Mouse (Mus musculus) embryonic stem cell, embryonic (primary cell): ENCODE measurements at regions not wholly inside any gene's neighbourhood (a gene's known extent, or its start where the extent isn't known, plus 50 kb on each side); places are given as distances from the start of the nearest gene placed in this dataset.

Source experiments
- CTCF ChIA-PET, 4 experiments: fragments of 300-600 bp in 2 of 4; fragments of 350-600 bp in 2 of 4; sonication (Branson Sonifier 250); formaldehyde crosslinking; loops; one replicate each; lab custom pipeline; 2022; ENCODE audit warnings: inconsistent platforms in 2 of 4; lab: Charles Lee
- POLR2A ChIA-PET, 4 experiments: fragments of 300-600 bp in 2 of 4; fragments of 350-600 bp in 2 of 4; sonication (Branson Sonifier 250); formaldehyde crosslinking; loops; one replicate each; lab custom pipeline; 2022; ENCODE audit warnings: antibody characterized with exemption in 4 of 4, inconsistent platforms in 1 of 4; lab: Charles Lee

GRCm38 (mm10) chr2:73041475-73041874, 55.0 kb upstream of the Gm11084 start:
- ChIA-PET POLR2A (interaction anchor here in 3 of 4 experiments (0.8 to 1.5 kb wide), 6 partner anchors 14 to 28 kb away, joined by 3 to 9 read pairs (median 4); no protein-coding TSS in a partner anchor), CTCF (no interaction called here)

DNA sequence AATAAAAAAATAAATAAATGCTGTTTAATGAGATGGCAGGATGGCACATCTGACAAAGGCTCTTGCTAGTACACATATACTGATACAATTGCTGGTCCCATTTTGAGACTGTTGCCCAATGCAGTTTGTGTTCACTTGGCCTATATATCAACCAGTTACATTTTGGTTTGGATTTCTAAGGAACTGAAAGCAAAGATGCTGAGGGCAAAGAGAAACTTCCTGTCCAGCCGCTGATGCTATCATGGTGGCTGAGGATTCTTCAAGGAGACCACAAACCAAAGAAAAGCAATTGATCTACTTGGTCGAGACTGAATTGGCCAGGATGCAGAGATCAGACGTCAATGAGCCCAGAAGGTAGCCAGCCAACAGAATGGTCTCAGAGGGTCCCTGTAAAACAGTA, 53.5 kb upstream of the Gm11084 start:
- ChIA-PET POLR2A (interaction anchor here in 3 of 4 experiments (0.7 to 2.4 kb wide), 7 partner anchors 15 to 77 kb away, joined by 3 to 8 read pairs (median 3); partner anchors contain the start of gene Sp3 (in 1 of the 3)), CTCF (interaction anchor here in 1 of 4 experiments (1.2 kb wide), 1 partner anchor 26 kb away, joined by 3 read pairs; no protein-coding TSS in a partner anchor)

GRCm38 (mm10) chr2:73039300-73039699, 52.8 kb upstream of the Gm11084 start:
- ChIA-PET CTCF (interaction anchor here in 2 of 4 experiments (0.8 to 1.2 kb wide), 3 partner anchors 26 to 943 kb away, joined by 3 to 4 read pairs (median 3); no protein-coding TSS in a partner anchor), POLR2A (interaction anchor here in 2 of 4 experiments (0.7 to 3.0 kb wide), 13 partner anchors 8 to 564 kb away, joined by 3 to 16 read pairs (median 4); partner anchors contain the start of gene Sp3 (in 1 of the 2))

DNA sequence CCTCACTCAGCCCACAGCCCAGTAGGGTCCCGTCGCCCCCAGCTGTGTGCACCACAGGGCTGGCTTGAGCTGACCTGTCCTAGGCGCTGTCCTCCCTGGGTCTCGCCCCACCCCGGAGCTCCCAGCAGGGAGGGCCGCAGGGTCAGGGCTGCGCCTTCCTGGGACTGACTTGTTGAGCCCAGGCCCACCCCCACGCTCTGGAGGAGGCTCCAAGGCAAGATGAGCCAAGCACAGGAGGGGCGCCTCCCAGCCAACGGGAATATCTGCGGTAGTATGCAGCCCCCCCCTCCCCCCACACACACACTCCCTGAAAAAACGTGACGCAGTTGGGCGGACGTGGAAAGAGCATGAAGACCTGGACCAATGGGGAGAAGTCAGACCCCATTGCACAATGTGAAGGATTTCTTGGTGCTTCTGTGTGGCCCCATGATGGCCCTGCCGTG, 51.8 kb upstream of the Gm11084 start:
- ChIA-PET CTCF (interaction anchor here in 1 of 4 experiments (0.7 kb wide), 1 partner anchor 70 kb away, joined by 3 read pairs; no protein-coding TSS in a partner anchor), POLR2A (interaction anchor here (0.5 to 3.0 kb wide), 31 partner anchors 8 to 1000 kb away, joined by 3 to 30 read pairs (median 6); partner anchors contain the start of genes Sp3 (in 2 of the 4), Cir1 (in 1 of the 4) and Scrn3 (in 1 of the 4))

DNA sequence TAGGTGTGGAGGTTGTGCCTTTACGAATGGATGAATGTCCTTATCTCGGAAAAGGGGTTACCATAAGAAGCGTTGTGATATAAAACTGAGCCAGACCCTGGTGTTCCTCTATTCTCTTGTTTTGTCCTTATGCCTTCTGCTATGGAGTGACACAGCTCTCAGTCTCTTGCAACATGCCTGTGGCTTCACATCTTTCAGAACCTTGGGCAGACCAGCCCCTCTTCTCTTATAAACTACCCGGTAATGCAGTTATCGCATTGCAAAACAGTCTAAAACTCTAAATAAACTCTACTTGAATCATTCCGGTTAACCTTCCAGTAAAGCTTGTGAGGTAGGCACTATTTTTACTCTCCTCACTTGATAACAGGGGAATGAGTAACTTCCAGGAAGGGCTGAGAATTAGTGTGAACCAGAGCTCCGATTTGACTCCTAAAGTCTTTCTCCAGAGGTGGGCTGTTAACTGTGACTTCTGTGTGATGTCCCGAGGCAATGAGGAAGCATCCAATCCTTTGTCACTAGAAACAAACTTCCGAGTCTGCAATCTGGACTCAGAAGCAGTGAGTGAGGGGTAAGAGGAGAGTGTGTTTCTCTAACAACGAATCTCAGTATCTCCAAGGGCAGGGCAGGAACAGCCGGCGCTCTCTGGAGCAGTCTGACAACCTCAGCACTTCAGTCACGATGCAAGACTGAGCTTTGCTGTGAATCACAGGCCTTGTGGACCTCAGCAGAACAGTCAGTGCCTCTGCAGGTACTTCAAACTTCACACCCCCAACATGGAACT, 50.9 kb upstream of the Gm11084 start:
- POLR2A ChIA-PET, result interaction anchor here (0.6 to 3.0 kb wide), 31 partner anchors 9 to 667 kb away, joined by 3 to 30 read pairs (median 6); partner anchors contain the start of gene Sp3 (in 2 of the 4)
- CTCF ChIA-PET, result interaction anchor here in 1 of 4 experiments (1.1 kb wide), 1 partner anchor 16 kb away, joined by 3 read pairs; no protein-coding TSS in a partner anchor
